Mouse (Mus musculus) bone marrow macrophage, adult 2 months (primary cell): ENCODE measurements at regions not wholly inside any gene's neighbourhood (a gene's known extent, or its start where the extent isn't known, plus 50 kb on each side); places are given as distances from the start of the nearest gene placed in this dataset.

Experiments used
- CTCF ChIP-seq: IDR thresholded peaks from 2 replicates; pipeline ENCODE4 v1.5.1; 2012; ENCODE audit warnings: low read depth, mild to moderate bottlenecking, low read length, moderate library complexity
- POLR2A ChIP-seq: IDR thresholded peaks from 2 replicates; pipeline ENCODE4 v1.6.1; 2012; ENCODE audit warnings: mild to moderate bottlenecking, low read depth, low read length, borderline replicate concordance

DNA sequence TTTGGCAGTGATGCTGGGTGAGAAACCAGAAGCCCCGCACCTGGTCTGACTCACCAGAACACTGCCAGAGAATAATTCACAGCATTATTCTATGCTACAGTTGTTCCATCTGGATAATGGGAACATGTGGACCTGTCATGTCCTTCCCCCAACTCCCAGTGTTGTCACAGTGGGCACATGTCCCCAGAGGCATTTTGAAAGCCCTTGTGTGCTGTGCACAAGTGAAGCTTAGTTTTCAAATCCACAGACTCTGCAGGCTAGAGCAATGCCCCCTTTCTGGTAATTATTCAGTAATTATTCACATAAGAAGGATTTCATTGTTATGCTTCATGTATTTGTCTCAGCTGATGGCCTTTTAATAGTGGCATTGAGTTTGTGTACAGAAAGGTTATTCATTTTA is 146.7 kb downstream of the Slc4a3 start:
- TF ChIP-seq CTCF (no peak), POLR2A (no peak)
